Mouse (Mus musculus) hindbrain, embryonic 14.5 days (tissue): ENCODE data around the gene Acsl5. TPM values are rescaled to one million over a fixed set of nuclear protein-coding genes. Genes with fewer than 3 reads are reported as not detected.

ENCODE experiments used
- polyA plus RNA-seq: library from polyadenylated mRNA; unstranded; fragments of >200 nt; fragmentation: Nextera tagmentation; extraction: Ambion mirVana; gene quantifications from 2 replicates; pipeline ENCODE4 v1.2.1, GENCODE M21; 2014

Gene Acsl5
- polyA plus RNA-seq, 1 experiment from 2014 or later, result 17.3 TPM

Other genes with a start within 250 kb of the Acsl5 start
- gene Gpam, start 124.7 kb upstream of the Acsl5 start, polyA plus RNA-seq, result 26.8 and 29.3 TPM in 2 replicates
- 0.37 TPM in 1 of 2 replicates, not detected in the other for gene Tectb, start 71.2 kb upstream of the Acsl5 start, polyA plus RNA-seq
- 0.08 and 0.09 TPM in 2 replicates for gene Gucy2g, start 10.7 kb upstream of the Acsl5 start, polyA plus RNA-seq
- 66.3 and 69.0 TPM in 2 replicates for gene Zdhhc6, start 64.1 kb downstream of the Acsl5 start, polyA plus RNA-seq
- gene Vti1a, start 64.4 kb downstream of the Acsl5 start, polyA plus RNA-seq, result 32.1 and 35.4 TPM in 2 replicates